Mouse (Mus musculus) heart, postnatal 0 days (tissue): ENCODE measurements around the gene Eqtn. TPM values are rescaled to one million over a fixed set of nuclear protein-coding genes. Genes with fewer than 3 reads are reported as not detected.
A peak's percentile ranks its signal among the peaks of the same experiment; 100 is the strongest.

Source experiments
- ATAC-seq: fragments of 200-750 bp; cut with Nextera tagmentation; 2 replicates; pipeline ENCODE4 v1.8.0; 2017; ENCODE audit warnings: low read depth, moderate number of reproducible peaks, moderate library complexity; ENCODE audit not compliant: insufficient read depth
- DNase-seq: peaks from one replicate; pipeline ENCODE4 v3.0.0-alpha.2; 2016; ENCODE audit warnings: low spot score
- H3K27ac ChIP-seq: fragments of 300-500 bp; sonication (generic); 2 replicates; pipeline ENCODE4 v1.5.1; 2014; ENCODE audit warnings: low read depth, mild to moderate bottlenecking
- H3K27me3 ChIP-seq: fragments of 300-500 bp; sonication (generic); 2 replicates; pipeline ENCODE4 v1.6.1; 2014; ENCODE audit warnings: low read length, mixed read lengths; ENCODE audit not compliant: control insufficient read depth, insufficient read depth
- H3K36me3 ChIP-seq: fragments of 300-500 bp; sonication (generic); replicated peaks from 2 replicates; pipeline ENCODE4 v1.6.1; 2014; ENCODE audit warnings: low read length, mixed read lengths; ENCODE audit not compliant: control insufficient read depth, insufficient read depth
- H3K4me1 ChIP-seq: fragments of 300-500 bp; sonication (generic); 2 replicates; pipeline ENCODE4 v1.6.1; 2014; ENCODE audit warnings: antibody characterized with exemption; ENCODE audit not compliant: control insufficient read depth, insufficient read depth
- H3K4me2 ChIP-seq: fragments of 300-500 bp; sonication (generic); 2 replicates; pipeline ENCODE4 v1.6.1; 2014; ENCODE audit warnings: low read depth, mild to moderate bottlenecking, low read length, moderate library complexity
- H3K4me3 ChIP-seq: fragments of 300-500 bp; sonication (generic); 2 replicates; pipeline ENCODE4 v1.5.1; 2014; ENCODE audit warnings: low read depth, low read length
- H3K9ac ChIP-seq: fragments of 300-500 bp; sonication (generic); replicated peaks from 2 replicates; pipeline ENCODE4 v1.6.1; 2014; ENCODE audit warnings: low read depth, low read length, mixed read lengths
- H3K9me3 ChIP-seq: fragments of 300-500 bp; sonication (generic); replicated peaks from 2 replicates; pipeline ENCODE4 v1.6.1; 2016; ENCODE audit warnings: low read length; ENCODE audit not compliant: control insufficient read depth
- CTCF ChIP-seq: IDR thresholded peaks from 2 replicates; pipeline ENCODE4 v1.5.1; 2016; ENCODE audit warnings: antibody characterized with exemption, control low read depth, low read depth
- EP300 ChIP-seq: IDR thresholded peaks from 2 replicates; pipeline ENCODE4 v1.6.1; 2016; ENCODE audit warnings: antibody characterized with exemption, low read depth
- WGBS: fragments of 180-500 bp; shearing (Covaris S2); extraction: QIAGEN DNeasy Blood & Tissue Kit; methylation state at CpG from one replicate; pipeline ENCODE4 v1.1.7; 2014; 5-methylcytosine and 5-hydroxymethylcytosine counted together
- polyA plus RNA-seq: library from polyadenylated mRNA; unstranded; fragments of >200 nt; fragmentation: Nextera tagmentation; extraction: Ambion mirVana; gene quantifications from 2 replicates; pipeline ENCODE4 v1.2.1, GENCODE M21; 2015
- total RNA-seq: library from RNA; depleted of rRNA; stranded (reverse); fragments of >200 nt; gene quantifications from 2 replicates; pipeline ENCODE4 v1.2.3, GENCODE M21; 2014; ENCODE audit warnings: low replicate concordance; rRNA removed

The Eqtn gene
- total RNA-seq (not detected in 2 replicates), polyA plus RNA-seq (0.16 TPM in 1 of 2 replicates, not detected in the other)

DNA sequence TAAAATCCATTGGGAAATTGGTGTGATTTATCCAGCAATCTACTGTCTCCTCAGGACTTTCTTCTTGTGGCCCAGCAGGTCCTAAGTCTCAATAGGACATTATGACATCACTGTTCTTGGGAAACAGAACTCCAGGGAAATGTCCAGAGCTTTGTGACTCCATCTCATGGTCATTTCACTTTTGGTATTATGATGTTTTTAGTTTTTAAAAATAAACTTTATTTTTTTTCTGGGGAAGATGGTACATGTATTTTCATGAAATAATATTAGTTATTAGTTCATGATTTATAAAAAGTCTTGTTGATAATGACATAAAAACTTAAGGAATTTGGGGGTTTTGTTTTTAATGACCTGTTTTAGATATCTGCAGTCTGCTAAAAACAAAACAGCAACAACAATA is at the start of gene Eqtn:
Eqtn (minus strand) TSS at position 101 of the 400 bp plus-strand sequence.
- no peak for ATAC-seq
- no peak for DNase-seq
- no peak for TF ChIP-seq CTCF
- no peak for TF ChIP-seq EP300

GRCm38 (mm10) chr4:94973321-94973720 is 44.7 kb upstream of the Eqtn start:
- WGBS, result 80% methylated on average over 2 of the region's 2 CpGs
- Histone ChIP-seq H3K9me3 (no peaks in the 10 kb centered on the region), H3K4me1 (peaks cover 5% of the 10 kb centered on the region), H3K36me3 (peaks cover 48% of the 10 kb centered on the region), H3K27ac (no peak overlapping the region), H3K4me2 (no peak overlapping the region), H3K27me3 (no peaks in the 10 kb centered on the region), H3K4me3 (no peak overlapping the region), H3K9ac (no peak overlapping the region)
- ATAC-seq (no peak), DNase-seq (no peak)
- TF ChIP-seq CTCF (no peak), EP300 (no peak)

More for the DNA sequence above, at the start of gene Eqtn:
- Histone ChIP-seq H3K36me3 (no peaks in the 10 kb centered on the region), H3K9ac (no peak within 1 kb of the TSS), H3K9me3 (no peaks in the 10 kb centered on the region), H3K4me3 (no peak within 1 kb of the TSS), H3K4me1 (no peaks in the 10 kb centered on the region), H3K27me3 (no peaks in the 10 kb centered on the region), H3K27ac (no peak within 1 kb of the TSS), H3K4me2 (no peak within 1 kb of the TSS)

- no peaks in the 10 kb centered on the region for H3K4me1 ChIP-seq
- no peak for ATAC-seq
- no peak overlapping the region for H3K4me3 ChIP-seq
- no peak overlapping the region for H3K27ac ChIP-seq
- H3K4me2 ChIP-seq, result no peak overlapping the region
- no peaks in the 10 kb centered on the region for H3K27me3 ChIP-seq
- no peak for DNase-seq
- TF ChIP-seq CTCF (no peak), EP300 (no peak)
- H3K9ac ChIP-seq, result no peak overlapping the region
- H3K9me3 ChIP-seq, result no peaks in the 10 kb centered on the region
- peaks cover 69% of the 10 kb centered on the region for H3K36me3 ChIP-seq
- WGBS, result 69% methylated on average over 3 of the region's 3 CpGs
Measured at GRCm38 (mm10) chr4:94952773-94953172, 24.1 kb upstream of the Eqtn start.

GRCm38 (mm10) chr4:94941221-94941855 is 12.7 kb upstream of the Eqtn start:
- Histone ChIP-seq H3K4me3 (no peak overlapping the region), H3K9me3 (no peaks in the 10 kb centered on the region), H3K4me2 (no peak overlapping the region), H3K9ac (no peak overlapping the region), H3K27me3 (no peaks in the 10 kb centered on the region), H3K36me3 (peaks cover 42% of the 10 kb centered on the region), H3K27ac (no peak overlapping the region), H3K4me1 (no peaks in the 10 kb centered on the region)
- DNase-seq (no peak), ATAC-seq (no peak)
- TF ChIP-seq CTCF, result no peak
- TF ChIP-seq EP300, result no peak
- WGBS, result 71% methylated on average over 11 of the region's 11 CpGs

- Histone ChIP-seq H3K9ac (no peak overlapping the region), H3K4me2 (no peak overlapping the region), H3K9me3 (no peaks in the 10 kb centered on the region), H3K27me3 (no peaks in the 10 kb centered on the region), H3K36me3 (no peaks in the 10 kb centered on the region), H3K27ac (no peak overlapping the region), H3K4me3 (no peak overlapping the region), H3K4me1 (no peaks in the 10 kb centered on the region)
- 33% methylated on average over 3 of the region's 3 CpGs for WGBS
- no peak for TF ChIP-seq EP300
- no peak for TF ChIP-seq CTCF
- no peak for ATAC-seq
- no peak for DNase-seq
Measured at GRCm38 (mm10) chr4:94901780-94902179, 26.9 kb downstream of the Eqtn start.

DNA sequence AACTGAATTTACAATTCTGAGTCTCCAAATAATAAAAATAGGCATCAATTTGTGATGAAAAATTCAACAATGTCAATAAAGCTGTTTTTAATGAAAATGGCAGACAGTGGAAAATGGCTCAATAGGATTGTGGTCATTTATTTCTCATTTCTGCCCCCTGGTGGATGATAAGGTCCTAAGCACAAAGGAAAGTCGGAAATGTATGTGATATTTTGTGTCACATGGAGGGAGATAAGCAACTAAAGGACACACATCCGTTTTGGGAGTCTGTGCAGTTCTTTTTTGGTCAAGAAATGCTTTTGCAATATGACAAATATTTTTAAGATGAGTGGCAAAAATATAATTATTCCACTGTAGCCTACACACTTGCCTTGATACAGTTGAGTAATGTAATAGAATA is 27.9 kb downstream of the Eqtn start:
- TF ChIP-seq CTCF (peak; percentile 65), EP300 (no peak)
- DNase-seq (peak; percentile 38), ATAC-seq (no peak)

More for the DNA sequence above, 27.9 kb downstream of the Eqtn start:
- Histone ChIP-seq H3K27me3 (no peaks in the 10 kb centered on the region), H3K36me3 (no peaks in the 10 kb centered on the region), H3K4me1 (no peaks in the 10 kb centered on the region), H3K27ac (no peak overlapping the region), H3K9ac (no peak overlapping the region), H3K9me3 (no peaks in the 10 kb centered on the region), H3K4me3 (no peak overlapping the region), H3K4me2 (no peak overlapping the region)
- WGBS, result 6% methylated on average over 2 of the region's 2 CpGs

Other genes with a start within 250 kb of the Eqtn start
- 36.4 and 40.0 TPM in 2 replicates for gene Tek, start 189.6 kb downstream of the Eqtn start, total RNA-seq
- gene Tek, start 189.6 kb downstream of the Eqtn start, polyA plus RNA-seq, result 27.1 and 27.7 TPM in 2 replicates
- gene Mysm1, start 50.3 kb upstream of the Eqtn start, total RNA-seq, result 9.0 and 11.1 TPM in 2 replicates
- gene Mysm1, start 50.3 kb upstream of the Eqtn start, polyA plus RNA-seq, result 12.3 and 13.7 TPM in 2 replicates
- gene Jun, start 123.4 kb upstream of the Eqtn start, total RNA-seq, result 82.6 and 111 TPM in 2 replicates
- gene Jun, start 123.4 kb upstream of the Eqtn start, polyA plus RNA-seq, result 49.5 and 74.1 TPM in 2 replicates